Mouse (Mus musculus): Measurements from ENCODE around the gene Map4k2.

- TF ChIP-seq CTCF (IDR thresholded peaks at IDR 0.05; ENCODE audit: low read depth, low read length) (no peak), POLR2A (IDR thresholded peaks at IDR 0.05; ENCODE audit: borderline replicate concordance, low read depth, low read length) (no peak)
Observed at GRCm38 (mm10) chr19:6339890-6340504, 938 bp upstream of the Map4k2 start.
